In the genomic region with DNA sequence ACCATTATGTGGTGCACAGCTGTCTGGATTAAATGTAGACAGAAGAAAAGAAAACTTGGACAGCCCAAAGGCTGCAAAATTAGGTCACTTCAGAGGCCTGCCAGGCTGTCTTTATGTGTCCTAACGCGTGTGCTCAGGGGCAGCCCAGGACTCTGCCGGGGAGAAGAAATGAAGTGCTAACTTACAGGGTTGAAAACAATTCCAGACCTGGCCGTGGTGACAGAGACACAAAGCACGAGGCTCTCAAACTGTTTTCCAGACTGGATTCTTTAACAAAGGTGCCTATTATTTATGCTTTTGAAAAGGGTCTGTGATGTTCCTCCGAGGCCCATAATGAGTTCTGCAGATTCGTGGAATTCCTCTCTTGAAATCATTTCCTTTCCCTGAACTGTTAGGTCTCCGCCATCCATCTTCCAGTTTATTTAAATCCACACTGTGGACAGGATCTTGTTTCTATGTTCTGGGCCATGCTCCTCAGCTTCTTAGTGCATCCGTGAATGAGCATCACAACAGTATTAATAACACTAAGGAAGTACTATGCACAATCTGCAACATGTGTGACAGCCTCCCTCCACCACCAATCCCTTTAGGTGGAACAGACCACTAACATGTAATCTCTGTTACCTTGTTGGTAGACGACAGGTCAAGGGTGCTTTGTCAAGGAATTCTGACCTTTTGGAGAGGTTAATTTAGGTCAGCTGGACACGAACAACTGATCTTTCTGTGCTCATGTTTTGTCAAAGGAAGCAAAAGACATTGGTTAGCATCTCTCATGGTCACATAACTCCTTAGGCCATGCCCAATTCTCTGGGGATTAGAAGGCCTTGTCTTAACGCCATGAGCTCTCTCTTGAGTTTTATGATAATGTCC, we compare ENCODE assay signal across 9 mouse cellular contexts.
DNase-seq lines count a peak whose midpoint lies in the region; ATAC-seq and TF ChIP-seq lines count a peak whose summit lies in the region.
"Had no signal": no experiment of that assay in that cellular context is flagged by ENCODE, and none has a peak within 500 bp of the region (broad histone marks: within the 10 kb centered on the region; RNA-seq: fewer than 3 reads in every experiment).

No protein-coding gene starts in this region.

- ATAC-seq in kidney, postnatal 0 days (replicated peaks; ENCODE audit: low FRiP score, low read depth) = no peak
- no peak for ATAC-seq in forebrain, embryonic 12.5 days (ENCODE audit: low FRiP score)
- peak; percentile 86 for ATAC-seq in limb, embryonic 14.5 days (ENCODE audit: low FRiP score, low read depth)

- no peak overlapping the region for H3K27ac ChIP-seq in kidney, postnatal 0 days
- H3K27ac ChIP-seq in forebrain, embryonic 12.5 days = peak overlapping the region; percentile 31; the same call in 1 of the 2 replicates
- peak overlapping the region; percentile 67 for H3K27ac ChIP-seq in limb, embryonic 14.5 days (replicated peaks; ENCODE audit: low read depth, low read length)
- H3K27ac ChIP-seq: stomach, postnatal 0 days had no signal

- no peak overlapping the region for H3K4me2 ChIP-seq in kidney, postnatal 0 days (ENCODE audit: low read length)
- H3K4me2 ChIP-seq in forebrain, embryonic 12.5 days = no peak overlapping the region
- H3K4me2 ChIP-seq in limb, embryonic 14.5 days (replicated peaks; ENCODE audit: low read depth, low read length, severe bottlenecking) = no peak overlapping the region

- H3K36me3 ChIP-seq in kidney, postnatal 0 days (ENCODE audit: insufficient read depth, low read length) = no peaks in the 10 kb centered on the region
- H3K36me3 ChIP-seq in forebrain, embryonic 12.5 days (replicated peaks) = no peaks in the 10 kb centered on the region
- H3K36me3 ChIP-seq in limb, embryonic 14.5 days (ENCODE audit: control insufficient read depth, insufficient read depth, low read length) = peaks cover 4% of the 10 kb centered on the region; the same call in 1 of the 2 replicates

- H3K9me3 ChIP-seq in kidney, postnatal 0 days (replicated peaks; ENCODE audit: low read length) = no peaks in the 10 kb centered on the region
- no peaks in the 10 kb centered on the region for H3K9me3 ChIP-seq in forebrain, embryonic 12.5 days
- H3K9me3 ChIP-seq in limb, embryonic 14.5 days (ENCODE audit: control insufficient read depth, low read length) = no peaks in the 10 kb centered on the region

- peak; percentile 75 for DNase-seq in kidney, postnatal 0 days (ENCODE audit: low spot score)
- DNase-seq in kidney, postnatal 14 days = no peak
- peak; percentile 43 for DNase-seq in embryo, embryonic 11.5 days (ENCODE audit: low read depth, low spot score)
- peak; percentile 74 for DNase-seq in limb, embryonic 14.5 days (ENCODE audit: low spot score)
- DNase-seq in spleen, postnatal 36 days (ENCODE audit: low spot score in 2 of 2) = no peak
- no peak for DNase-seq in kidney, adult 9 months
- no peak for DNase-seq in cerebellum, adult 18-20 months

- H3K9ac ChIP-seq in kidney, postnatal 0 days (ENCODE audit: low read depth, low read length) = no peak overlapping the region
- H3K9ac ChIP-seq in forebrain, embryonic 12.5 days = no peak overlapping the region
- no peak overlapping the region for H3K9ac ChIP-seq in limb, embryonic 14.5 days (ENCODE audit: low read depth, low read length, severe bottlenecking)

- no peak for TF ChIP-seq CTCF in kidney, postnatal 0 days (IDR thresholded peaks at IDR 0.05; ENCODE audit: low read depth)

- no peak for TF ChIP-seq POLR2A in limb, embryonic 14.5 days (IDR thresholded peaks at IDR 0.05; ENCODE audit: borderline replicate concordance, extremely low read depth, insufficient read depth, insufficient read length)

- H3K27me3 ChIP-seq in kidney, postnatal 0 days (ENCODE audit: insufficient read depth, low read length) = no peaks in the 10 kb centered on the region
- no peaks in the 10 kb centered on the region for H3K27me3 ChIP-seq in forebrain, embryonic 12.5 days
- H3K27me3 ChIP-seq in limb, embryonic 14.5 days (ENCODE audit: control insufficient read depth, insufficient read depth, low read length) = no peaks in the 10 kb centered on the region

- no peak overlapping the region for H3K4me3 ChIP-seq in kidney, postnatal 0 days (replicated peaks; ENCODE audit: low read depth, low read length)
- no peak overlapping the region for H3K4me3 ChIP-seq in forebrain, embryonic 12.5 days (replicated peaks)
- H3K4me3 ChIP-seq in limb, embryonic 14.5 days (replicated peaks; ENCODE audit: low read length) = no peak overlapping the region

- 38% methylated on average over 12 of the region's 12 CpGs for WGBS in kidney, postnatal 0 days
- WGBS in forebrain, embryonic 12.5 days = 14% methylated on average over 12 of the region's 12 CpGs
- 19% methylated on average over 12 of the region's 12 CpGs for WGBS in limb, embryonic 14.5 days

- H3K4me1 ChIP-seq in kidney, postnatal 0 days (replicated peaks; ENCODE audit: insufficient read depth, low read length) = peaks cover 27% of the 10 kb centered on the region
- H3K4me1 ChIP-seq in forebrain, embryonic 12.5 days = peaks cover 55% of the 10 kb centered on the region
- peaks cover 44% of the 10 kb centered on the region for H3K4me1 ChIP-seq in limb, embryonic 14.5 days (ENCODE audit: control insufficient read depth, insufficient read depth, low read length)

Comparison
In these comparisons a context has a peak if more than half of its experiments do, and no peak if none do; other contexts are left out.
1. DNase-seq: peak in kidney, postnatal 0 days (single experiment), embryo, embryonic 11.5 days (single experiment) and limb, embryonic 14.5 days (single experiment); none in kidney, postnatal 14 days (single experiment), spleen, postnatal 36 days (0 of 2), kidney, adult 9 months (single experiment) and cerebellum, adult 18-20 months (0 of 2).